Mouse (Mus musculus): Measurements from ENCODE around the gene Plscr3.
A peak's percentile ranks its signal among the peaks of the same experiment; 100 is the strongest.

The Plscr3 gene

DNA sequence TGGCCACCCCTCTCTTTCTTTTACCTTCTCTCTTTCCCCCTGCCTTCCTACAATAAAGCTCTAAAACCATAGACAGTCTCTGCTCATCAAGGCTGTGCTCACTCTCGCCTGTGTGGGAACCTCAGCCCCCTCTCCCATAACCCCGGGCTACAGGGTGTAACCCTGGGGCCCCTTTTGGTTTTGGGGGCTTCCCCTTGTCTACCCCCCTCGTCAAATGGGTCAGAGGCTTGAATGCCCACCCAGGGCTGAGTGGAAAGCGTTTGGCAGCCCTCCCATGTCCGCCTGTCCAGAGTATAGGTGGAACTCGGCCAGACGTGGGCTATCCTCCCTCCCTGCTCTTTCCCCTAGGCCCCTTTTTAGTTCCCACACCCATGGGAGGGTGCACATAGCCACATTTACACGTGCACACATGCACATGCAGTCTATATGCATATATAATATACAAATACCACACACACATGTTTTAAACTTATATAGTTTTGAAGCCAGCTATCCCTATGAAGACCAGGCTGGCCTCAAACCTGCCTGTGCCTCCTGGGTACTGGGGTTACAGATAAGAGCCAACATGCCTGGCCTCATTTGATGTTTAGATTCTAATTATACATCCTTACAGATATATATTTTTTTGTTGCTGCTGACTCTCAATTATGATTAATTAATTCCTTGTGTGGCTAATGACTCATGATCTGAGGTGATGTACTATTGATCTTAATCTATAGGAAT lies 18.1 kb downstream of the Plscr3 start:
- no peak for DNase-seq (ENCODE audit: low read depth, low spot score)

DNA sequence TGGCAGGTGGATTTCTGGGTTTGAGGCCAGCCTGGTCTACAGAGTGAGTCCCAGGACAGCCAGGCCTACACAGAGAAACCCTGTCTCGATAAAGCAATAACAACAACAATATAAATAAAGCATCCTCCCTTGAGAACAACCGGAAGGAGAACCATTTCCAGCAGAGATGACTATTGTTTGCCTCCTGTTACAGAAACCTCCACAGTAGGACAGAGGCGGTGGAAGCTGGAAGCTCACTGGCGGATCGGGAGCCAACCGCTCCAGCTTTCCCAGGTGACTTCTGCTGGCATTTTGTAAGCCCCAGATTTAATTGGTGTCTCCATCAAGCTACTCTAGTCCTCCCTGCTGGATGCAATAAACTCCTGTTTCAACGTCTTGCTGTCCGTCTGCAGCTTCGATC lies 19.4 kb downstream of the Plscr3 start:
- no peak for DNase-seq (ENCODE audit: low read depth, low spot score)

GRCm38 (mm10) chr11:69867335-69867734 lies 21.2 kb downstream of the Plscr3 start:
- DNase-seq (ENCODE audit: low read depth, low spot score) = no peak

DNA sequence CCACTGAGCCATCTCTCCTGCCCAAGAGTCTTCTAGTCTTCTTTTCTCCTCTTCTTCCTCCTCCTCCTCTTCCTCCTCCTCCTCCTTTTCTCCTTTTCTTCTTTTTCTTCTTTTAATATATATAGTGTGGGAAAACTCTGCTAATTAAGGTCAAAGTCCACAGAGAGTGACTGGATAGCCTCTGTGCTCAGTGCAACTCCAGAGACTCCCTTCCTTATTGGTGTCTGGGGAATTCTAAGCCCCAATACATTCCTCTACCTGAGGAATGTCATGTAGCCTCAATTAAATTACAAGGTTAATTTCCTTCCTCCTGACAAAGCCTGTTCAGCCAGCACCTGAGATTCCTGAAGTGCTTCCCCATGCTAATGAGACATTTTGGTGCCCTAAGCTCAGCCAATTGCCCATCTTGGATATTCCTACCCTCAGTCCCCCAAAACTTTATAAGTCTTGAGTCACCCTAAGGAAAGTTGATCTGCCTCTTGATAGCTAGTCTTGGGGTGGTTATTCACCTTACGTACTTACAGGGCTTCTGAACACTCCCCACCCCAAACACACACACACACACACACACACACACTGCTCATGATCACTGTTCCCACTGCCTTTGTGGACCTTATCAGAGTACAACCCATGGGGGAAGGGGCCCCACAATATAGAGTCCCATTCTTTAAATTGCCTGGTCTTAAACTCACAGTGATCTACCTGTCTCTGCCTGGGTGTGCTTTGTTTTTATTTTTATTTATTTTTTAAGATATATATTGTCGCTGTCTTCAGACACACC lies 24.3 kb downstream of the Plscr3 start:
- no peak for DNase-seq (ENCODE audit: low read depth, low spot score)

DNA sequence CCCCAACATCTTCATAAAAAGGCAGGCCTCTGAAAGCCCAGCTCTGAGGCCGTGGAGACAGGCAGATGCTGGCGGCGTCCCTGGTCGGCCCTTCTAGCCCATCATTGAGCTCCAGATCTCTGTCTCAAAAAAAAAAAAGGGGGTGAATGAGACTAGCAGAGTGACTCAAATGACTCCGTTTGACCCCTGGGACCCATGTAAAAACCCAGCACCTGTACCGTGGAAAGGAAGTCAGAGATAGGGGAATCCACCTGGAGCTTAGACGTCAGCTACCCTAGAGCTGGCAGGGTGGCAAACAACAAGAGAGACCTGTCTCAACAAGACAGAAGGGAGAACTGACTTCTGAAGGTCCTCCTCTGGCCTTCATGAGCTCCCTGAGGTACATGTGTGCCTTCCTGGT lies 25.6 kb downstream of the Plscr3 start:
- DNase-seq (ENCODE audit: low read depth, low spot score) = no peak

- DNase-seq (ENCODE audit: low read depth, low spot score) = no peak
Measured at GRCm38 (mm10) chr11:69872451-69872850, 26.3 kb downstream of the Plscr3 start.

DNA sequence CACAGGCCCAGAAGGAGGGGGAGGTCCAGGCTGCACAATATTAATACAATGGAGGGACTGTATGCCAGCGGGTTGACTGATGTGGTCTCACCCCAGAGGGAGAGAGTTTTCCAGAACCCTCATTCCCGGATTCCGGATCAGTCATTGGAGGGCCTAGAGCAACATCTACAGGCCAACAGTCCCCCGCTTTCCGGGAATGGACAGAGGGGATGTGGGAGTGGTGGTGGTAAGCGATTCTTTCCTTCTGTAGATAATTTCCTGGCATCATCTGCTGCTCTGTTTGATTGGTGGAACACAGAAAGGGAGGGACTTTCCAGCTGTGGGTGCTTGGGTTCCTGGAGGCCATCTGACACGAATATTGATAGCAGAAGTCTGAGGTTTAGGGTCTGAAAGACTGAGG lies 30.0 kb downstream of the Plscr3 start:
- peak; percentile 53 for DNase-seq (ENCODE audit: low read depth, low spot score)

- DNase-seq (ENCODE audit: low read depth, low spot score) = peak; percentile 94
Measured at GRCm38 (mm10) chr11:69876867-69877266, 30.7 kb downstream of the Plscr3 start.

DNA sequence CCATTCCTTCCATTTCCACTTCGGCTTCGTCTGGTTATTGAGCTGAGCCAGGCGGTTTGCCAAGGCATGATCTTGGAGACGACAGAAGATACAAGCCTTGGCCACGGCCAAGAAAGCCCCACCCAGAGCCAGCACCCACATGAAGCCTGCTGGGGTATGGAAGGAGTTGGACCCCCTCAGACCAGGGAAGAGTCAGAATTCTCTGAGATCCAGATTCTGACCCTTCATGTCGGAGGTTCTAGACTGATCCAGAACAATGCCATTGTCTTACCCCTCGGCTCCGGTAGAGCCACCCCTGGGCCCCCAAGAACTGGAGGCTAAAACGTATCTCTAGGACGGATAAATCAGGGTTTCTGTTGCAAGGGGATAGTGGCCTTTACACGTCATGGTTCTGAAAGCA lies 31.7 kb downstream of the Plscr3 start, which contains the start of gene Tmem95:
Gene Tmem95 (minus strand): TSS at position 141 of the 400 bp plus-strand sequence.
- DNase-seq (ENCODE audit: low read depth, low spot score) = no peak

- no peak for DNase-seq (ENCODE audit: low read depth, low spot score)
Measured at GRCm38 (mm10) chr11:69878399-69878798, 32.2 kb downstream of the Plscr3 start.

GRCm38 (mm10) chr11:69878952-69879351 lies 32.8 kb downstream of the Plscr3 start:
- DNase-seq (ENCODE audit: low read depth, low spot score) = no peak

GRCm38 (mm10) chr11:69879711-69880110 lies 33.5 kb downstream of the Plscr3 start:
- DNase-seq (ENCODE audit: low read depth, low spot score) = no peak

DNA sequence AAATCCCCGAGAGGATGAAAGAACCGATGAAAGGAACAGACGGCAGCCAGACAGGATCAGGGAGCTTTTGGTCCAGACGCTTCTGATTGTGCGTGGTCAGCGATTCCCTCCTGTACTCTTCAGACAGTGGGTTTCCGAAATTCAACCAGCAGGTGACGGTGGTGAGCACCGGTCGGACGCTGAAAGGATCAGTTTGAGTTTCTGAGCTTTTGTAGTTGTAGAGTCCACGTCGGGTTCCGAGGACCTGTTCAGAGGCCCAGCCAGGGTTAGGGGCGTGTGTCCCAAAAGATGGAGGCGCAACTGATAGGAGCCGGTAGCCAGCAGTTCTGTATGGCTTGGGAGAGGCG lies 34.3 kb downstream of the Plscr3 start:
- DNase-seq (ENCODE audit: low read depth, low spot score) = peak; percentile 83

DNA sequence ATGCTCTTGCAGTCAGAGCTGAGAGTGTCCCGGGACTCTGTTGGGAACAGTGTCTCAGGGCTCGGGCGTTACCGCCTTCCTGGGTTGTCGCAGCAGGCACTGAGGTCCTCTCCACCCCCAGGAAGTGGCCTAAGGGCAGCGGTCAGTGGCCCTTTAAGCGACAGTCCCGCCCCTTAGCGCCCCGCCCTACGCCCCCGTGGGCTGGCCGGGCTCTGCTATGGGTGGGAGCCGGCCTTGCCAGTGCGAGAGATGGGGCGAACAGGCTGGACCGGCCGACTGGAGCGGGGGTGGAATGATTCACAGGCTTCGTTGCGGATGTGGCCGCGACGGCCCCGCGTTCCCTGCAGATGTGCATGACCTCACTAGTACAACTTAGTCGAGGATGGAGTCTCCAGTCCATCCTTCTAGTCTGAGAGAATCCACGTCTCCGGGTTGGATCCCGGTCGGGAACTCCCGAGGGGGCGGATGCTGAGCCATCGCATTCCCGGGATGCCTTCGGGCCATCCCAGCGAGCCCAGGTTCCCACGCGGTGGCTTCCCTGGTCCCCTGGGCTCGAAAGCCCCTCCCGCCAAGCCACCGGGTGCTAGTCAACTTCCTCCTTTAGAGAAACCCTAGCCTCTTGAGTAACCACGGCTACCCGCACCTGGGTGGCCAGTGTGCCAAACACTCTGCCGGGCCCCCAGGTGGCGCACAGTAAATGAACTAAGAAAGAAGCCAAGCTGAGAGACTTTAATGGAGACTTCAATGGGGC lies 34.9 kb downstream of the Plscr3 start, which contains the start of gene Kctd11:
Gene Kctd11 (minus strand): TSS at position 554 of the 751 bp plus-strand sequence.
- DNase-seq (ENCODE audit: low read depth, low spot score) = peak; percentile 80

- no peak for DNase-seq (ENCODE audit: low read depth, low spot score)
Measured at GRCm38 (mm10) chr11:69881787-69882670, 35.9 kb downstream of the Plscr3 start.

- peak; percentile 77 for DNase-seq (ENCODE audit: low read depth, low spot score)
Measured at GRCm38 (mm10) chr11:69883066-69883465, 36.9 kb downstream of the Plscr3 start.

DNA sequence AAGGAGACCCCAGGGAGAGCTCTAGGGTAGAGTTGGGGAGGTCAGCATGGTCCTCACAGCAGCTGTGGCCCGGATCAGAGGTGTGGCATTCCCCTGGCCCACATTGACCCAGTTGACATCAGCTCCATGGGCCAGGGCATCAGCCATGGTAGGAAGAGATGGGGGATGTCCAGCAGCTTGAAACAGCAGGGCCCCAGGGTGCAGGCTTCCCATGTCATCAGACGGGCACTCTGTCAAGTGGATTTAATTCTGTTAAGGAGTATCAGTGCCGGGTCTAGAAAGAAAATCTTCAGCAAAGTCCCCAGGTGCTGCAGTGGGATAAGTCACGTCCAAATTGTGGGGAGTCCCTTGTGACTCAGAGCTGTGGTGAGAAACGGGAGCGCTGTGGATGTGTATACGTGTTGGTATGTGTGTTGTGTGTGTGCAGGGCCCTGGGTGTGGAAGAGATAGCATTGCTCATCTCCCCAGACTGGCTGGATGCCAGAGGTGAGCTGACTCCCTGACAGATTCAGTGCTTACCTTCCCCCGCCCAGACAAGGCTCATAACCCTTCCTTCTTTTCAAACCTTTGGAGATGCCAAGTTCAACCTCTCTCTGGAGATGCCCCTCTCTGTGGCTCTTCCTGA lies 37.5 kb downstream of the Plscr3 start:
- DNase-seq (ENCODE audit: low read depth, low spot score) = no peak

DNA sequence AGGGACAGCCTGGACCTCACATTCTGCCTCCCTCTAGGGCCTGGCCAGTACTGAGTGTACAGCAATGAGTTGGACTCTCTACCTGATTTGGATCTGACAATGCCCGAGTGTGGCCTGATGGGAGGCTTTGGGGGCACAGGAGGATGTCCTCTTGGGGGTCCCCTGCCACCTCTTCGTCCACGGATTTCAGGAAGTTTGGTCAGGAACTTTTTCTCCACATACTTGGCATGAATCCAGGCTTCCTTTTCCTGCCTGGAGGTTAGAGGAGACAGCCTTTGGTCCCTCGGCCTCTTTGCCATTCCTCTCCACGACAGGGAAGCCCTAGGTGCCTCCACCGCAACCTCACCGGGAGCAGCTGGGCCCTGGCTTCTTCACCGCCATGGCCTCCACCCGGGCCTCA lies 38.1 kb downstream of the Plscr3 start:
- no peak for DNase-seq (ENCODE audit: low read depth, low spot score)

DNA sequence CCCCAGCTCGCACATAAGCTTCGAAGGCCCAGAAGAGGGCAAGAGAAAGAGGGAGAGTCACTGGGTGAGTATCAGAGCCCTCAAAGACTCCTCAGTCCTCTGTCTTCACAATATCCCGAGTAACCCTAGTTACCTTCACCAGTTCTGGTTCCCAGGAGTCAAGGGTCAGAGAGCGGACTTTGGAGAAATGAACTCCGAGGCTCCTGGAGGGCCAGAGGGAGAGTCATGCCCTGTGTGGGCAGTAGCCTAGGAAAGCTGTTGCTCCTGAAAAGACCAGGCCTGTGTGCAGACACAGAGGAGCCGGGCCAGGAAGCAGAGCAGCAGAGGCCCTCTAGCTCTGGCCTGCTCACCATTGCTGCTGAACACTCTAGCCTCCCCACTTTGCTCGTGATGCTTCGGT lies 38.5 kb downstream of the Plscr3 start:
- DNase-seq (ENCODE audit: low read depth, low spot score) = no peak

DNA sequence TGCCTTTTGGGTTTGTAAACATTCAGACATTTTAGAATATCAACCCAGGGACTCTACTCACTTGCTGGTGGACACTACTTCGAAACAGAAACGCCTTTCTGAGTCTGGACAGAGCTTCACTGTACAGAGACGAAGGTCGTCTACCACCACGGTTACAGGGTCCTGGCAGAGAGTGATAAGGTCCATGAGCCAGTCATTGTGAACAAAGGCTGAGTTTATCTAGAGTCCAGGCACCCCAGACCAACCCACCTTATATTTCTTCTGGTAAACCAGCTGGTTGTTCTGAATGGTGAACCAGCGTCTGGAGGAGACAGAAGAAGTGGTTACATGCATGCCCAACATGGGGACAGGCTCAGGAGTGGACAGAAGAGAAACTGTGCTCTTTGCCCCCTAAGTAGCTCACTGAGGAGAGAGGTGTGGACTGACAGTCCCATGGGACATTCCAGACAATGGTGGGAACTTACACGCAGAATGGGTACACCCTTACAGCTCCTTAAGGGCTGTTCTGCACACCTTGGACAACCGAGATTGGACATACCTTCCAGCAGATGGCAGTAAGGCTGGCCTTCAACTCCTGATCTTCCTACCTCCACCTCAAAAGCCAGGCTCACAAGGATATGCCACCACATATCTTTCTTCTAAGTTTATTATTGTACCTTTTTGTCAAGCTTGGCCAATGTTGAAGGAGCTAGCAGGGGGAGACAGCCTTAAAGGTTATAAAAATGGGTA lies 40.9 kb downstream of the Plscr3 start:
- DNase-seq (ENCODE audit: low read depth, low spot score) = no peak

Measured in CD4-positive, CD25-positive, alpha-beta regulatory T cell, adult 2 months (primary cell).